Mouse (Mus musculus) heart, postnatal 0 days (tissue): Measurements from ENCODE around the gene Il1r2.

Experiments used
- CTCF ChIP-seq: IDR thresholded peaks from 2 replicates; pipeline ENCODE4 v1.5.1; 2016; ENCODE audit warnings: antibody characterized with exemption, control low read depth, low read depth
- EP300 ChIP-seq: IDR thresholded peaks from 2 replicates; pipeline ENCODE4 v1.6.1; 2016; ENCODE audit warnings: antibody characterized with exemption, low read depth

- TF ChIP-seq CTCF = no peak
- TF ChIP-seq EP300 = no peak
These were observed 21.7 kb downstream of the Il1r2 start for GRCm38 (mm10) chr1:40095585-40095984.
